Mouse (Mus musculus): ENCODE data around the gene Por.
A peak's percentile ranks its signal among the peaks of the same experiment; 100 is the strongest.

Por gene

DNA sequence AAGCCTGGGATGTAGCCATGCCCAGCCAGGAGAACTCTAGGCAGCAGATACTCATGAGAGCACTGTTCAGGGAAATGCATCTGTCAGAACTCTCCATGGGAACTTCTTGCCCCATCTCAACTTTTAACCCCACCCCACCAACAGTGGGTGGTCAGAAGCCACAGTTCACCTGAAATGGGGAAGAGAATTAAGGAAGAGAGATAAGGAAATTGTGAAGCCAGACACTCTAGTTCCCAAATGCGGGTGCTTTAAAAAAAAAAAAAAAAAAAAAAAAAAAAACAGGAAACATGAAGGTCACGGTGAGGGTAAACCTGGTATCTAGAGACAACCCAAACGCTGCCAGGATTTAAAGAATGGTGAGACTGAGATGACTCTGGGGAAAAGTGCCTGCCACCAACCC is 102.7 kb downstream of the Por start:
- DNase-seq (ENCODE audit: low spot score in 2 of 2), result no peak

DNA sequence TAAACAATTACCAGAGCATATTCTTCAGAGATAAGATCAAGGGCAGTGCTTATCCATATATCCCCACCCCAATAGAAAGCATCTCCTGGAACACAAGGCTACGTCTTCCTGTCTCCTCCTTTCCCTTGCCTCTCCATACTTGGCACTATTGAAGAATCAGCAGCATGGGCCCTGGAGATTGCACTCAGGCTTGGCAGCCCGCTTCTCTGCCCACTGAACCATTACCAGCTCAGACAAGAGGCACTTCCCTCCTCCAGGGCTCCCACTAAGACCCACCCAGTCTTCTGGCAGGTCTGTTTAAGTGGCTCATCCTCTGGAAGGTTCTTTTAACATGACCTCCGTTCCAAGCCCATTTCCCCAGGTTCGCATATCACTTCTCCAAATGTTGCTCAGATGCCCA is 106.7 kb downstream of the Por start:
- no peak for DNase-seq (ENCODE audit: low spot score in 2 of 2)

- DNase-seq (ENCODE audit: low spot score in 2 of 2), result no peak
These were observed 108.1 kb downstream of the Por start, which contains the start of gene Styxl1 for GRCm38 (mm10) chr5:135777796-135778470. Styxl1 (minus strand) TSS chr5:135778385.

GRCm38 (mm10) chr5:135778471-135779445 is 108.9 kb downstream of the Por start, which contains the start of gene Mdh2:
Mdh2 (plus strand) TSS chr5:135778480.
- peak; percentile 98 to 99 for DNase-seq (ENCODE audit: low spot score in 2 of 2)

GRCm38 (mm10) chr5:135780331-135780730 is 110.5 kb downstream of the Por start:
- DNase-seq (ENCODE audit: low spot score in 2 of 2), result no peak

GRCm38 (mm10) chr5:135782901-135783300 is 113.1 kb downstream of the Por start:
- no peak for DNase-seq (ENCODE audit: low spot score in 2 of 2)

All from natural killer cell, adult 2 months (primary cell).